Mouse (Mus musculus): Measurements from ENCODE around the gene Rbfox1. TPM values are rescaled to one million over a fixed set of nuclear protein-coding genes. Genes with fewer than 3 reads are reported as not detected.
A peak's percentile ranks its signal among the peaks of the same experiment; 100 is the strongest.

Gene Rbfox1
- polyA plus RNA-seq, 1 experiment from 2014 or later: 14.6 TPM

GRCm38 (mm10) chr16:6746116-6746515 lies 861.0 kb downstream of the Rbfox1 start:
- Histone ChIP-seq H3K9me3 (no peaks in the 10 kb centered on the region), H3K36me3 (no peaks in the 10 kb centered on the region), H3K27me3 (ENCODE audit: insufficient read depth, poor library complexity, severe bottlenecking) (no peaks in the 10 kb centered on the region), H3K27ac (no peak overlapping the region), H3K4me3 (no peak overlapping the region), H3K4me1 (replicated peaks) (peaks cover 5% of the 10 kb centered on the region; the same call in 1 of the 2 replicates)
- DNase-seq (ENCODE audit: low spot score): no peak
- WGBS: 89% methylated on average over 2 of the region's 2 CpGs

DNA sequence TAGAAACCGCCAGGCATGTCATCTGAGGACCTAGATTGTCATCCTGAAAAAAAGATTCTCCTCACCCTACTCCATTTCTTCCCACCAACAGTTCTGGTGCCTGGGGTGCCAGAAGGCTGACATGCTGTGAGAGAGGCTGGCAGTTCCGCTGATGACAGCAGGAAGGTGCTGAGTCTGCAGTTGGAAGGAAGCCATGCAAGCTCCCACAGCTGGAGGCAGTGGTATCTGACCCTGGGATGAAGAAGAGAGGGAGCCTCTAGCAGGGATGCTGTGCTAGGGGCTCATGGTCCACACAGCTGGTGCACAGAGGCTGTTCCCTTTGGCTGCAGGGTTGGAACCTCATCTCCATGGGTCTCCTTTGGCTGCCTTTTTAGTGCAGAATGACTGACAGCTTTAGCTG lies 865.3 kb downstream of the Rbfox1 start:
- Histone ChIP-seq H3K4me1 (replicated peaks) (peaks cover 5% of the 10 kb centered on the region; the same call in 1 of the 2 replicates), H3K27ac (no peak overlapping the region), H3K9me3 (no peaks in the 10 kb centered on the region), H3K27me3 (ENCODE audit: insufficient read depth, poor library complexity, severe bottlenecking) (no peaks in the 10 kb centered on the region), H3K36me3 (no peaks in the 10 kb centered on the region), H3K4me3 (no peak overlapping the region)
- no peak for DNase-seq (ENCODE audit: low spot score)
- WGBS: 49% methylated on average over 2 of the region's 2 CpGs

DNA sequence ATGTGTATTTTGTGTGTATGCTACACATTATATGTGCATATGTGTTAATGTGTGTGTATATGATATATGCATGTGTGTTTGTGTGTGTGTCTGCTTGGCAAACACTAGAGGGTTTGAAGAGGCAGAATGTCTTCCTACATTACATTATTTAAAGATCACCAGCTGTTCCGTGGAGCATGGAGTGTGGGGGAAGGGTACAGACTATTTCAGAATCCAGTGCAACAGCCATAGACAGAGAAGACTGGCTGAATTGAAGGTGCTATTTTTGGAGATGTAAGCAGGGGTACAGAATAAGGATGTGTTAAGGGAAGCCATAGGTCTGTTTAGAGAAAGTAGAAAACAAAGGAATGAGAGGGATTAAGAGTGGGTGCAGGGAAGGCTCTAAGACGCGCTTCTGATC lies 869.7 kb downstream of the Rbfox1 start:
- no peak for DNase-seq (ENCODE audit: low spot score)
- Histone ChIP-seq H3K9me3 (no peaks in the 10 kb centered on the region), H3K4me1 (replicated peaks) (peaks cover 5% of the 10 kb centered on the region; the same call in 1 of the 2 replicates), H3K36me3 (no peaks in the 10 kb centered on the region), H3K27me3 (ENCODE audit: insufficient read depth, poor library complexity, severe bottlenecking) (no peaks in the 10 kb centered on the region), H3K27ac (no peak overlapping the region), H3K4me3 (no peak overlapping the region)
- WGBS: 87% methylated on average over 3 of the region's 3 CpGs

GRCm38 (mm10) chr16:6769495-6770237 lies 884.5 kb downstream of the Rbfox1 start:
- DNase-seq (ENCODE audit: low spot score): no peak

GRCm38 (mm10) chr16:6777506-6778185 lies 892.5 kb downstream of the Rbfox1 start:
- Histone ChIP-seq H3K36me3 (no peaks in the 10 kb centered on the region), H3K27me3 (ENCODE audit: insufficient read depth, poor library complexity, severe bottlenecking) (no peaks in the 10 kb centered on the region), H3K4me1 (replicated peaks) (no peaks in the 10 kb centered on the region), H3K4me3 (no peak overlapping the region), H3K9me3 (no peaks in the 10 kb centered on the region), H3K27ac (no peak overlapping the region)
- 81% methylated on average over 6 of the region's 6 CpGs for WGBS
- no peak for DNase-seq (ENCODE audit: low spot score)

More at GRCm38 (mm10) chr16:6769495-6770237, 884.5 kb downstream of the Rbfox1 start:
- H3K27me3 ChIP-seq (ENCODE audit: insufficient read depth, poor library complexity, severe bottlenecking): no peaks in the 10 kb centered on the region
- H3K27ac ChIP-seq: peak overlapping the region; percentile 45; the same call in 1 of the 2 replicates
- no peak overlapping the region for H3K4me3 ChIP-seq
- WGBS: 88% methylated on average over 14 of the region's 14 CpGs
- H3K4me1 ChIP-seq (replicated peaks): peaks cover 11% of the 10 kb centered on the region
- no peaks in the 10 kb centered on the region for H3K9me3 ChIP-seq
- H3K36me3 ChIP-seq: no peaks in the 10 kb centered on the region

DNA sequence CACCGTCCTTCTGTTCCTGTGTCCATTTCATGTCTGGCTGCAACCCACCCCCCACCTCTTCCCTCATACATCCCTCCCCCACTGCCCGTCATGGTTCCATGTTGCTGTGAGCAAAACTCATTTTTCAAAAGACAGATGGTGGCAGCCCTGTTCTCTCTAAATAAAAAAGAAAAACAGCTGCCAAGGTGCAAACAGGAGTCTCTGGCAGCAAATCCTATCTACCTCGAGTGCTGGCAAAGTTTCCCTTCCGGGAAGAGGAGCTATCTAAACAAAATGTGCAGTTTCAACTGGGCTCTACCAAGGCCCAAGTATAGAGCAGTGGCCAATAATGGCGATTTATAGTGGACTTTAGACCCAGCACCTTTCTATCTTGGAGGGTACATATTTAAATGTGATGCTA lies 899.0 kb downstream of the Rbfox1 start:
- no peaks in the 10 kb centered on the region for H3K27me3 ChIP-seq (ENCODE audit: insufficient read depth, poor library complexity, severe bottlenecking)
- H3K9me3 ChIP-seq: no peaks in the 10 kb centered on the region
- H3K27ac ChIP-seq: no peak overlapping the region
- 84% methylated on average over 5 of the region's 5 CpGs for WGBS
- no peaks in the 10 kb centered on the region for H3K4me1 ChIP-seq (replicated peaks)
- DNase-seq (ENCODE audit: low spot score): no peak
- no peaks in the 10 kb centered on the region for H3K36me3 ChIP-seq
- H3K4me3 ChIP-seq: no peak overlapping the region

DNA sequence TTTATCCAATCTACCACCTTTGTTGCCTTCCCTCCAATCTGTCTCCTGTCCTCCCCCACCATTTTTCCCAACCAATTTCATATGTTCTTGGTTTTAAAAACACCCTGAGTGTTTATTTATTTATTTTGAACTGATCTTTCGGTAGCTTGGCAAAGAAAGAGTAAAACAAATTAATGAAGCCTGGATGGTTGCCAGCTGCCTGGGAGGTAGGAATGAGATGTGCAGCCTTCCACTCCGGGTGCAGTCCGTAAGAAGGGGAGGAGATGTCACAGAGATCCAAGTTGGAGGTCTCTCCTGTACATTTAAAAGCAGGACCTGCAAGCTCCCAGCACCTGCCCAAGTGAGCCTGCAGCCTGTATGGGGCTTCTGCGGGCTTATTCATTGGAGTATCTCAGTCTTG lies 899.9 kb downstream of the Rbfox1 start:
- WGBS: 83% methylated on average over 4 of the region's 4 CpGs
- no peak for DNase-seq (ENCODE audit: low spot score)
- H3K36me3 ChIP-seq: no peaks in the 10 kb centered on the region
- H3K9me3 ChIP-seq: no peaks in the 10 kb centered on the region
- no peaks in the 10 kb centered on the region for H3K4me1 ChIP-seq (replicated peaks)
- H3K27me3 ChIP-seq (ENCODE audit: insufficient read depth, poor library complexity, severe bottlenecking): no peaks in the 10 kb centered on the region
- no peak overlapping the region for H3K4me3 ChIP-seq
- H3K27ac ChIP-seq: no peak overlapping the region

GRCm38 (mm10) chr16:6791218-6791617 lies 906.1 kb downstream of the Rbfox1 start:
- WGBS: 88% methylated on average over 3 of the region's 3 CpGs
- H3K27ac ChIP-seq: no peak overlapping the region
- DNase-seq (ENCODE audit: low spot score): no peak
- H3K4me3 ChIP-seq: no peak overlapping the region
- H3K27me3 ChIP-seq (ENCODE audit: insufficient read depth, poor library complexity, severe bottlenecking): 0 out of 2 replicates have a peak, but pooled peaks cover 3% of the 10 kb centered on the region
- no peaks in the 10 kb centered on the region for H3K36me3 ChIP-seq
- no peaks in the 10 kb centered on the region for H3K9me3 ChIP-seq
- H3K4me1 ChIP-seq (replicated peaks): no peaks in the 10 kb centered on the region

GRCm38 (mm10) chr16:6791655-6792054 lies 906.5 kb downstream of the Rbfox1 start:
- H3K9me3 ChIP-seq: no peaks in the 10 kb centered on the region
- H3K4me3 ChIP-seq: no peak overlapping the region
- 0 out of 2 replicates have a peak, but pooled peaks cover 3% of the 10 kb centered on the region for H3K27me3 ChIP-seq (ENCODE audit: insufficient read depth, poor library complexity, severe bottlenecking)
- 0 out of 2 replicates have a peak overlapping the region, but pooled peaks have one; percentile 29 for H3K27ac ChIP-seq
- H3K4me1 ChIP-seq (replicated peaks): no peaks in the 10 kb centered on the region
- 16% methylated on average over 9 of the region's 9 CpGs for WGBS
- peak; percentile 58 for DNase-seq (ENCODE audit: low spot score)
- no peaks in the 10 kb centered on the region for H3K36me3 ChIP-seq

DNA sequence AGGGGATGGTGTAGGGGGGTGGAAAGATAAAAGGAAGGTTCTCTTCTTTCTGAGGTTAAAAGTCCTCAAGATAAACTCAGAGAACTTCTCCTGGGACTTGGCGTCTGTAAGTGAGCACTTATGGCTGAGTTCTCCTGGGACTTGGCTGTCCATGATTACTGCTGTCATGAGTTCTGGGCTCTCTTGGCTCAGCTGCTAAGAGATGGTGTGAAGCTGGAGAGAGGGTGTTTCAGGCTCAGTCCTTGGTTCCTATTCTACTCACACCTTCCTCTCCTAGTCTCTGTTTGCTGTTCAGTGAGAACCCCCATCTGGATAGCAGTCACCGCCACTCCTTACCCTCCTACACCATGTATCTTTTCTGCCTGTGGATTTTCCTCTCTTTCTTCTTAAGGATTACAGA lies 921.1 kb downstream of the Rbfox1 start:
- Histone ChIP-seq H3K9me3 (no peaks in the 10 kb centered on the region), H3K4me1 (replicated peaks) (no peaks in the 10 kb centered on the region), H3K27me3 (ENCODE audit: insufficient read depth, poor library complexity, severe bottlenecking) (no peaks in the 10 kb centered on the region), H3K36me3 (no peaks in the 10 kb centered on the region), H3K27ac (no peak overlapping the region), H3K4me3 (no peak overlapping the region)
- WGBS: 89% methylated on average over 2 of the region's 2 CpGs
- no peak for DNase-seq (ENCODE audit: low spot score)

DNA sequence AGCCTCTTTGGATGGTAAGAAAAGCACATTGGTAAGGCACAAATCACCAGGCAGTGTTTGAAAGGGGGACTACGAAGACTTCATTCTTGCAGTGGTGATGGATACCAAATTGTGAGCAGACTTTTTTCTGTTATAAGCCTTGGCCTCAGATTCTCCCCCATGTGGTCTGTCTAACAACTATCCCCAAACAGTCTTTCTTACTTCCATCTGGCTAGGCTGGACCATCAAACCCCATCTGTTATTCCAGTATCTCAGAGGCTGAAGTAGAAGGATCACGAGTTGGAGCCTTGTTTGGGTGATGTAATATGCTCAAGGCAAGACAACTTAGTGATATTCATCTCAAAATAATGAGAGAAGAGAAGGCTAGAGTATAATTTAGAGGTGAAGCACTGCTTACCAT lies 922.7 kb downstream of the Rbfox1 start:
- Histone ChIP-seq H3K36me3 (no peaks in the 10 kb centered on the region), H3K4me1 (replicated peaks) (no peaks in the 10 kb centered on the region), H3K9me3 (no peaks in the 10 kb centered on the region), H3K4me3 (no peak overlapping the region), H3K27ac (no peak overlapping the region), H3K27me3 (ENCODE audit: insufficient read depth, poor library complexity, severe bottlenecking) (no peaks in the 10 kb centered on the region)
- DNase-seq (ENCODE audit: low spot score): no peak
- 81% methylated on average over 2 of the region's 2 CpGs for WGBS

DNA sequence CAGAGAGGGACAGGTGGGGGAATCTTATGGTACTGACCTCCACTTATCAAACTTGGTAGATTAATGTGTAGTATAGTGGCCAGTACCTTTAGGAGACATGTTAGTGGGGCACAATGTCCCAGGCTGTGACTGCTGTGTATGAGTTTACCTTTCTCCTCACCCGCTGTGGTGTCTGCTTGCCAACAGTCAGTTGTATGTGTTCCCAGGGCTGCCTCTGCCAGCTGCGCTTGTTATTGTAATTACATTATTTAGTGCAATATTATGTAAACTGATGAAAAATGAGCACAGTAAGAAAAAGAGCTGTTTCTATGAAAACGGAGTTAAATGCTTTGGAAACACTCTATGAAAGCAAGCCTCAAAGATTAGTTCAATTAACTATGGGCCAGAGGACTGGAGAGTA lies 928.7 kb downstream of the Rbfox1 start:
- 88% methylated on average over 3 of the region's 3 CpGs for WGBS
- DNase-seq (ENCODE audit: low spot score): no peak

GRCm38 (mm10) chr16:6821741-6822140 lies 936.6 kb downstream of the Rbfox1 start:
- Histone ChIP-seq H3K27me3 (ENCODE audit: insufficient read depth, poor library complexity, severe bottlenecking) (no peaks in the 10 kb centered on the region), H3K36me3 (no peaks in the 10 kb centered on the region), H3K9me3 (no peaks in the 10 kb centered on the region), H3K4me1 (replicated peaks) (no peaks in the 10 kb centered on the region), H3K4me3 (no peak overlapping the region), H3K27ac (no peak overlapping the region)
- no peak for DNase-seq (ENCODE audit: low spot score)
- 86% methylated on average over 1 of the region's 1 CpGs for WGBS

More for the DNA sequence above, 928.7 kb downstream of the Rbfox1 start:
- Histone ChIP-seq H3K27me3 (ENCODE audit: insufficient read depth, poor library complexity, severe bottlenecking) (no peaks in the 10 kb centered on the region), H3K36me3 (no peaks in the 10 kb centered on the region), H3K27ac (no peak overlapping the region), H3K4me1 (replicated peaks) (no peaks in the 10 kb centered on the region), H3K9me3 (no peaks in the 10 kb centered on the region), H3K4me3 (no peak overlapping the region)

Measured in hindbrain, embryonic 10.5 days (tissue).